Mouse (Mus musculus) CH12.LX (cell line): ENCODE measurements around the gene Brd1. TPM values are rescaled to one million over a fixed set of nuclear protein-coding genes. Genes with fewer than 3 reads are reported as not detected.

Experiments
- DNase-seq: peaks from one replicate; pipeline ENCODE4 v3.0.0-alpha.2; 2013; ENCODE audit errors: extremely low read depth
- H3K27ac ChIP-seq: 2 replicates; pipeline ENCODE4 v1.5.1; 2012; ENCODE audit warnings: low read depth, mild to moderate bottlenecking, control low read depth, moderate library complexity; ENCODE audit not compliant: insufficient read depth
- H3K27me3 ChIP-seq: replicated peaks from 2 replicates; pipeline ENCODE3; 2012; ENCODE audit warnings: inconsistent platforms
- H3K36me3 ChIP-seq, 2 experiments: replicated peaks in 1 of 2; 2 replicates each; pipeline versions ENCODE3 to v1.6.1; 2012; ENCODE audit warnings: inconsistent platforms in 1 of 2, low read length in 1 of 2, mild to moderate bottlenecking in 1 of 2, mixed read lengths in 1 of 2, moderate library complexity in 1 of 2; ENCODE audit not compliant: control insufficient read depth in 1 of 2, insufficient read depth in 1 of 2
- H3K4me1 ChIP-seq, 2 experiments: 2 replicates each; pipeline ENCODE4 v1.6.1; 2012; ENCODE audit warnings: inconsistent platforms in 1 of 2, moderate library complexity in 1 of 2; ENCODE audit not compliant: insufficient read depth in 2 of 2, control insufficient read depth in 1 of 2
- H3K4me2 ChIP-seq: 2 replicates; pipeline ENCODE4 v1.6.1; 2012; ENCODE audit warnings: low read depth, mild to moderate bottlenecking, control low read depth; ENCODE audit not compliant: poor library complexity, insufficient read depth, severe bottlenecking
- H3K4me3 ChIP-seq, 3 experiments: fragments of 150-350 bp in 1 of 3; sonication (generic) in 1 of 3; replicated peaks in 1 of 3; 2 replicates each; pipeline versions ENCODE3 to v1.5.1; 2011 to 2012; ENCODE audit warnings: low read depth in 2 of 3, low read length in 2 of 3, mild to moderate bottlenecking in 2 of 3, moderate library complexity in 2 of 3, control low read depth in 1 of 3, improper control_type of control experiment in 1 of 3, inconsistent platforms in 1 of 3, mixed read lengths in 1 of 3; ENCODE audit not compliant: poor library complexity in 1 of 3
- H3K79me2 ChIP-seq: replicated peaks from 2 replicates; pipeline ENCODE4 v1.6.1; 2012; ENCODE audit warnings: mild to moderate bottlenecking, moderate library complexity; ENCODE audit not compliant: control insufficient read depth, poor library complexity, insufficient read depth, severe bottlenecking; ENCODE audit errors: extremely low read depth
- H3K9ac ChIP-seq: 2 replicates; pipeline ENCODE4 v1.6.1; 2012; ENCODE audit warnings: low read depth, mild to moderate bottlenecking, control low read depth, moderate library complexity; ENCODE audit not compliant: insufficient read depth
- H3K9me3 ChIP-seq: replicated peaks from 2 replicates; pipeline ENCODE3; 2012; ENCODE audit warnings: low read length, inconsistent platforms, mixed read lengths
- BHLHE40 ChIP-seq: IDR thresholded peaks from 2 replicates; pipeline ENCODE4 v1.6.1; 2011; ENCODE audit warnings: mild to moderate bottlenecking, low read depth, low read length, improper control_type of control experiment
- ELF1 ChIP-seq: IDR thresholded peaks from 2 replicates; pipeline ENCODE4 v1.6.1; 2014; ENCODE audit warnings: low read depth, mild to moderate bottlenecking, inconsistent platforms, low read length, improper control_type of control experiment
- ETS1 ChIP-seq: conservative IDR thresholded peaks from 2 replicates; pipeline ENCODE4 v1.6.1; 2012; ENCODE audit warnings: low read depth, mild to moderate bottlenecking, inconsistent platforms, low read length, improper control_type of control experiment, moderate library complexity
- KAT2A ChIP-seq: IDR thresholded peaks from 2 replicates; pipeline ENCODE4 v1.6.1; 2012; ENCODE audit warnings: low read length, improper control_type of control experiment, inconsistent platforms; ENCODE audit not compliant: insufficient replicate concordance
- MAX ChIP-seq: IDR thresholded peaks from 2 replicates; pipeline ENCODE4 v1.6.1; 2011; ENCODE audit warnings: low read length, improper control_type of control experiment
- MAZ ChIP-seq: IDR thresholded peaks from 2 replicates; pipeline ENCODE4 v1.6.1; 2012; ENCODE audit warnings: low read depth, mild to moderate bottlenecking, inconsistent platforms, low read length, improper control_type of control experiment, moderate library complexity
- MEF2A ChIP-seq: IDR thresholded peaks from 2 replicates; pipeline ENCODE4 v1.6.1; 2014; ENCODE audit warnings: low read depth, mild to moderate bottlenecking, inconsistent platforms, low read length, improper control_type of control experiment, borderline replicate concordance
- NELFE ChIP-seq: IDR thresholded peaks from 2 replicates; pipeline ENCODE4 v1.6.1; 2011; ENCODE audit warnings: low read depth, low read length, improper control_type of control experiment
- PAX5 ChIP-seq: IDR thresholded peaks from 2 replicates; pipeline ENCODE4 v1.6.1; 2012; ENCODE audit warnings: low read length, inconsistent platforms, mixed read lengths
- POLR2A ChIP-seq: IDR thresholded peaks from 2 replicates; pipeline ENCODE4 v1.6.1; 2011; ENCODE audit warnings: low read depth, mild to moderate bottlenecking, improper control_type of control experiment, low read length
- RCOR1 ChIP-seq: conservative IDR thresholded peaks from 2 replicates; pipeline ENCODE4 v1.6.1; 2012; ENCODE audit warnings: low read depth, mild to moderate bottlenecking, inconsistent platforms, low read length, improper control_type of control experiment
- TBP ChIP-seq: conservative IDR thresholded peaks from 2 replicates; pipeline ENCODE4 v1.6.1; 2011; ENCODE audit warnings: low read depth, low read length, improper control_type of control experiment
- UBTF ChIP-seq: IDR thresholded peaks from 2 replicates; pipeline ENCODE4 v1.6.1; 2012; ENCODE audit warnings: low read depth, mild to moderate bottlenecking, inconsistent platforms, low read length, improper control_type of control experiment, moderate library complexity
- ZKSCAN1 ChIP-seq: IDR thresholded peaks from 2 replicates; pipeline ENCODE4 v1.6.1; 2012; ENCODE audit warnings: low read depth, inconsistent platforms, low read length, improper control_type of control experiment, borderline replicate concordance
- ZMIZ1 ChIP-seq: IDR thresholded peaks from 2 replicates; pipeline ENCODE4 v1.6.1; 2012; ENCODE audit warnings: low read depth, mild to moderate bottlenecking, inconsistent platforms, low read length, improper control_type of control experiment
- dilution Hi-C: fragments of 300-500 bp; cut with MboI; formaldehyde crosslinking; loops from 2 replicates; pipeline ENCODE4 v1.14.3; 2020; ENCODE audit warnings: low sequenced_read_pairs; ENCODE audit not compliant: extremely low pct_unique_long_range_greater_than_20kb, extremely low pct_ligation_motif_present
- in situ Hi-C: fragments of 300-500 bp; cut with MboI; formaldehyde crosslinking; loops from 3 replicates; pipeline ENCODE4 v1.14.3; 2019; ENCODE audit warnings: low sequenced_read_pairs, low pct_ligation_motif_present, low pct_unique_long_range_greater_than_20kb, mixed read lengths
- polyA plus RNA-seq: library from polyadenylated mRNA; unstranded; fragments of >175 nt; gene quantifications from 2 replicates; pipeline ENCODE4 v1.2.1, GENCODE M21; 2012; ENCODE audit warnings: low read depth; ENCODE audit not compliant: insufficient read length
- total RNA-seq, 2 experiments: library from RNA; depleted of rRNA; stranded (reverse); fragments of 300-350 nt in 1 of 2; fragments of >200 nt in 1 of 2; gene quantifications; 2 replicates each; pipeline ENCODE4 v1.2.3; 2012 to 2014

Gene Brd1
- total and polyA plus RNA-seq, 3 experiments, result 13.6 to 19.1 (median 16.2) TPM

- no peaks in the 10 kb centered on the region for H3K27me3 ChIP-seq
- TF ChIP-seq MAX (no peak), ELF1 (no peak), BHLHE40 (no peak), POLR2A (no peak), RCOR1 (no peak), PAX5 (no peak), MEF2A (no peak), TBP (no peak), NELFE (no peak), ZKSCAN1 (no peak), ZMIZ1 (no peak)
- TF ChIP-seq, all 38 proteins: peak for 0
- Histone ChIP-seq H3K27ac (no peak overlapping the region), H3K4me3 (no peak overlapping the region), H3K4me2 (no peak overlapping the region), H3K9me3 (no peaks in the 10 kb centered on the region), H3K4me1 (peaks cover 0 to 14% of the 10 kb centered on the region in 2 experiments; a peak in 1 of 4 replicates), H3K9ac (no peak overlapping the region), H3K36me3 (peaks cover 75 to 96% of the 10 kb centered on the region in 2 experiments), H3K79me2 (no peaks in the 10 kb centered on the region)
- dilution Hi-C loops, result no loop called here
- in situ Hi-C loops, result no loop called here
- DNase-seq, result no peak
Observed at GRCm38 (mm10) chr15:88696055-88696454, 38.0 kb downstream of the Brd1 start.

DNA sequence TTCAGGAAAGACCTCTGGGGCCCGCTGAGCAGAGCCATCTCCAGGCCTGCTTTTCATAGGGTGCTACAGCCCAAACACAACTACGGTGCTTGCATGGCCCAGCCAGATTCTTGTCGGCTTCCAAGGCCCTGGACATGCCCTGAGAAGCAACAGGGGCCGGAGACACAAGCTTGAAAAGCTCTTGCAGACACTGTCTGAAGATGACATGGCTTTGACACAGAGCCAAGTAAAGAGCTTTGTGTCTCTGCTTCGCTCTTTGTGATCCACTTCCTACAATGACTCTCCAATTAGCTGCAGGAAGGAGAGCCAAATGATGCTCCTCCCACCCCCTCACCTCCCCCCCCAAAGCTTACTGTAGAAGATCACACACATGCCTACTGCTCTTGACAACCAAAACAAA, 40.0 kb downstream of the Brd1 start:
- no peaks in the 10 kb centered on the region for H3K9me3 ChIP-seq
- H3K9ac ChIP-seq, result no peak overlapping the region
- peaks cover 0 to 16% of the 10 kb centered on the region in 2 experiments; a peak in 1 of 4 replicates for H3K4me1 ChIP-seq
- no peak overlapping the region for H3K4me2 ChIP-seq
- H3K79me2 ChIP-seq, result no peaks in the 10 kb centered on the region
- in situ Hi-C loops (no loop called here), dilution Hi-C loops (no loop called here)
- peaks cover 76 to 96% of the 10 kb centered on the region in 2 experiments for H3K36me3 ChIP-seq
- no peak overlapping the region for H3K27ac ChIP-seq
- TF ChIP-seq KAT2A, result no peak
- TF ChIP-seq UBTF, result no peak
- no peak for TF ChIP-seq MAZ
- no peak for TF ChIP-seq PAX5
- TF ChIP-seq ETS1, result no peak
- no peak for TF ChIP-seq BHLHE40
- H3K4me3 ChIP-seq, result no peak overlapping the region
- no peaks in the 10 kb centered on the region for H3K27me3 ChIP-seq
- DNase-seq, result no peak
